Mouse (Mus musculus): ENCODE data around the gene Hist1h4h. TPM values are rescaled to one million over a fixed set of nuclear protein-coding genes. Genes with fewer than 3 reads are reported as not detected.

Hist1h4h gene
- polyA plus RNA-seq, 1 experiment from 2014 or later, result 1.5 TPM

DNA sequence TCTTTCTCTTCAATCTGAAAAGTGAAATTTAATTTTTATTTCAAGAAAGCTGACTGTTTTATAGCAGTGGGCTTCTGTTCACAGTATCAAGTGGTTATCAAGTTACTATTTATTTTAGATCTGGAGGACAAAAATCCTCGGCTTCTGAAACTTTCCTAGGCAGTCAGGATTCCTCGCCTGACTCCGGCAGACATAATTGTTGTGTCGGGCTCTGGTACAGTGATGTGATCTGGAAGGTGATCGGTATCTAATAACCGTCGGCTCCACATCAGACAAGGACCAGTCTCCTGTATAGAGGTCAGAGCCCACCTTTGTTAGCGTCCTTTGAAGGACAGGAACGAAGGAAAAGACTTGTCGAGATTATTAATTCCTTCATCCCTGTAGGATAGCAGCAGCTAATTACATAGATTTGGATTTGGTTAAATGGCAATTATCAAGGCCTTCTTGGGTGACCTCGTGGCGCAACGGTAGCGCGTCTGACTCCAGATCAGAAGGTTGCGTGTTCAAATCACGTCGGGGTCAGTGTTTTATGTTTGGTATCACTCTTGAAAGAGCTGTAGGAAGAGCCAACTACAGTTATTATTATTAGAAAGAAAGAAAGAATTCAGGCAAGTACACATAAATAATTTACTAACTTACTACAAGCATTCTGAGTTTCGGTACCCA lies 33.1 kb upstream of the Hist1h4h start:
- Histone ChIP-seq H3K4me2 (ENCODE audit: low read length) (peak overlapping the region; percentile 43), H3K4me3 (ENCODE audit: low read depth, low read length) (peak overlapping the region; percentile 31), H3K9ac (ENCODE audit: low read depth, low read length) (no peak overlapping the region), H3K27ac (ENCODE audit: low read length) (no peak overlapping the region), H3K9me3 (replicated peaks; ENCODE audit: control insufficient read depth, low read length, poor library complexity, severe bottlenecking) (no peaks in the 10 kb centered on the region), H3K36me3 (ENCODE audit: control insufficient read depth, insufficient read depth, low read length) (no peaks in the 10 kb centered on the region), H3K27me3 (ENCODE audit: control insufficient read depth, insufficient read depth, low read depth, low read length) (peaks cover 8% of the 10 kb centered on the region; the same call in 1 of the 2 replicates), H3K4me1 (ENCODE audit: control insufficient read depth, insufficient read depth, low read length) (0 out of 2 replicates have a peak, but pooled peaks cover 6% of the 10 kb centered on the region)
- no peak for ATAC-seq
- whole genome bisulfite sequencing, result 4% methylated on average over 19 of the region's 19 CpGs

GRCm38 (mm10) chr13:23498653-23499052 lies 32.2 kb upstream of the Hist1h4h start:
- ATAC-seq, result no peak
- Histone ChIP-seq H3K4me2 (ENCODE audit: low read length) (peak overlapping the region; percentile 43), H3K27me3 (ENCODE audit: control insufficient read depth, insufficient read depth, low read depth, low read length) (peaks cover 8% of the 10 kb centered on the region; the same call in 1 of the 2 replicates), H3K4me3 (ENCODE audit: low read depth, low read length) (peak overlapping the region; percentile 31), H3K9me3 (replicated peaks; ENCODE audit: control insufficient read depth, low read length, poor library complexity, severe bottlenecking) (no peaks in the 10 kb centered on the region), H3K4me1 (ENCODE audit: control insufficient read depth, insufficient read depth, low read length) (0 out of 2 replicates have a peak, but pooled peaks cover 6% of the 10 kb centered on the region), H3K27ac (ENCODE audit: low read length) (no peak overlapping the region), H3K9ac (ENCODE audit: low read depth, low read length) (no peak overlapping the region), H3K36me3 (ENCODE audit: control insufficient read depth, insufficient read depth, low read length) (no peaks in the 10 kb centered on the region)
- WGBS, result 8% methylated on average over 10 of the region's 10 CpGs

DNA sequence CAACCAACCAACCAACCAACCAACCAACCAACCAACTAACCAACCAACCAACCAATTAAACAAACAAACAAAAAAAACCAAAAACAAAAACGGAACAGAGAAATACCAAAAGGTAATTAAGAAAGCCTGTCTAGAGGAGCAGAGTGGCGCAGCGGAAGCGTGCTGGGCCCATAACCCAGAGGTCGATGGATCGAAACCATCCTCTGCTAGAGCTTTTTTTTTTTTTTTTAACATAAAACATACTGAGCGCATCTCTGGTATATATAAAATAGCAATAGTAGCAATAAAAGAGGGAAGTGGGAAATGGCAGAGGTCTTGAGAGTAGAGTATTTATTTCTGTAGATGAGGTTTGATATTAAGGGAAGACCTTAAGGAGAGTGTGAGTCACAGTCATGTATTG lies 30.9 kb upstream of the Hist1h4h start:
- H3K4me1 ChIP-seq (ENCODE audit: control insufficient read depth, insufficient read depth, low read length), result 0 out of 2 replicates have a peak, but pooled peaks cover 6% of the 10 kb centered on the region
- no peaks in the 10 kb centered on the region for H3K9me3 ChIP-seq (replicated peaks; ENCODE audit: control insufficient read depth, low read length, poor library complexity, severe bottlenecking)
- H3K36me3 ChIP-seq (ENCODE audit: control insufficient read depth, insufficient read depth, low read length), result no peaks in the 10 kb centered on the region
- no peak overlapping the region for H3K4me3 ChIP-seq (ENCODE audit: low read depth, low read length)
- H3K9ac ChIP-seq (ENCODE audit: low read depth, low read length), result no peak overlapping the region
- H3K27me3 ChIP-seq (ENCODE audit: control insufficient read depth, insufficient read depth, low read depth, low read length), result peaks cover 8% of the 10 kb centered on the region; the same call in 1 of the 2 replicates
- no peak for ATAC-seq
- H3K27ac ChIP-seq (ENCODE audit: low read length), result no peak overlapping the region
- H3K4me2 ChIP-seq (ENCODE audit: low read length), result no peak overlapping the region
- whole genome bisulfite sequencing, result 9% methylated on average over 7 of the region's 7 CpGs

GRCm38 (mm10) chr13:23500424-23501200 lies 30.2 kb upstream of the Hist1h4h start:
- WGBS, result 1% methylated on average over 17 of the region's 17 CpGs
- H3K4me2 ChIP-seq (ENCODE audit: low read length), result no peak overlapping the region
- peaks cover 7% of the 10 kb centered on the region; the same call in 1 of the 2 replicates for H3K4me1 ChIP-seq (ENCODE audit: control insufficient read depth, insufficient read depth, low read length)
- peak; percentile 62; the same call in 1 of the 2 replicates for ATAC-seq
- H3K9me3 ChIP-seq (replicated peaks; ENCODE audit: control insufficient read depth, low read length, poor library complexity, severe bottlenecking), result no peaks in the 10 kb centered on the region
- no peak overlapping the region for H3K9ac ChIP-seq (ENCODE audit: low read depth, low read length)
- H3K36me3 ChIP-seq (ENCODE audit: control insufficient read depth, insufficient read depth, low read length), result no peaks in the 10 kb centered on the region
- no peak overlapping the region for H3K27ac ChIP-seq (ENCODE audit: low read length)
- H3K27me3 ChIP-seq (ENCODE audit: control insufficient read depth, insufficient read depth, low read depth, low read length), result peaks cover 8% of the 10 kb centered on the region; the same call in 1 of the 2 replicates
- no peak overlapping the region for H3K4me3 ChIP-seq (ENCODE audit: low read depth, low read length)

- Histone ChIP-seq H3K4me3 (ENCODE audit: low read depth, low read length) (no peak overlapping the region), H3K36me3 (ENCODE audit: control insufficient read depth, insufficient read depth, low read length) (no peaks in the 10 kb centered on the region), H3K27ac (ENCODE audit: low read length) (no peak overlapping the region), H3K4me2 (ENCODE audit: low read length) (no peak overlapping the region), H3K9me3 (replicated peaks; ENCODE audit: control insufficient read depth, low read length, poor library complexity, severe bottlenecking) (no peaks in the 10 kb centered on the region), H3K9ac (ENCODE audit: low read depth, low read length) (no peak overlapping the region), H3K4me1 (ENCODE audit: control insufficient read depth, insufficient read depth, low read length) (peaks cover 8% of the 10 kb centered on the region; the same call in 1 of the 2 replicates), H3K27me3 (ENCODE audit: control insufficient read depth, insufficient read depth, low read depth, low read length) (peaks cover 8% of the 10 kb centered on the region; the same call in 1 of the 2 replicates)
- 24% methylated on average over 5 of the region's 5 CpGs for WGBS
- ATAC-seq, result no peak
These were observed 29.3 kb upstream of the Hist1h4h start for GRCm38 (mm10) chr13:23501511-23501910.

DNA sequence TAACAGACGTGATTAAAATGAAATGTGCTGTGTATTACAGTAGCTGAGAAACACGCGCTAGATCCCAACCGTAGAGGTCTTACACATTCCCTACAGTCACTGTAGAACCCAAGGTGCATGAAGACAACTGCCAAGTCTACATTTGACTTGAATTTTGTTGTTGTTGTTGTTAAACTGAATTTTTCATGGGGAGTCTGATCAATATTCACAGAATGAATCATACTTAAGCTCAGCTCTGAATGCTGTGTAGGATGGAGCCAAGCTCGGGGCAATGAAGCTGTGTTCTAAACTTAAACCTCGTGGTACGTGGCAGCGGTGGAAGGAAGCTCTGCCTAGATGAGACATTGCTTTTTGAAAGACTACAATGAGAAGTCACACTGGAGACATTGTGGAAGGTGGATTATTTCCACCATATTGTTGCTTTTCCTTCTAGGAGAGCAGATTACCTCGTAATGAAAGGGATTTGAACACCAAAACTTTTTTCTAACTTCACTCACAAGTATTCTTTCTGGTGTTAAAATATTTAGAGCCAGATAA lies 28.8 kb upstream of the Hist1h4h start:
- Histone ChIP-seq H3K4me1 (ENCODE audit: control insufficient read depth, insufficient read depth, low read length) (peaks cover 8% of the 10 kb centered on the region; the same call in 1 of the 2 replicates), H3K9me3 (replicated peaks; ENCODE audit: control insufficient read depth, low read length, poor library complexity, severe bottlenecking) (no peaks in the 10 kb centered on the region), H3K4me2 (ENCODE audit: low read length) (no peak overlapping the region), H3K27me3 (ENCODE audit: control insufficient read depth, insufficient read depth, low read depth, low read length) (peaks cover 8% of the 10 kb centered on the region; the same call in 1 of the 2 replicates), H3K27ac (ENCODE audit: low read length) (no peak overlapping the region), H3K36me3 (ENCODE audit: control insufficient read depth, insufficient read depth, low read length) (no peaks in the 10 kb centered on the region), H3K4me3 (ENCODE audit: low read depth, low read length) (no peak overlapping the region), H3K9ac (ENCODE audit: low read depth, low read length) (no peak overlapping the region)
- ATAC-seq, result no peak
- 33% methylated on average over 9 of the region's 9 CpGs for WGBS

GRCm38 (mm10) chr13:23502916-23503315 lies 27.9 kb upstream of the Hist1h4h start:
- Histone ChIP-seq H3K9me3 (replicated peaks; ENCODE audit: control insufficient read depth, low read length, poor library complexity, severe bottlenecking) (no peaks in the 10 kb centered on the region), H3K27ac (ENCODE audit: low read length) (no peak overlapping the region), H3K4me3 (ENCODE audit: low read depth, low read length) (no peak overlapping the region), H3K4me1 (ENCODE audit: control insufficient read depth, insufficient read depth, low read length) (peaks cover 8% of the 10 kb centered on the region; the same call in 1 of the 2 replicates), H3K4me2 (ENCODE audit: low read length) (no peak overlapping the region), H3K27me3 (ENCODE audit: control insufficient read depth, insufficient read depth, low read depth, low read length) (peaks cover 6% of the 10 kb centered on the region; the same call in 1 of the 2 replicates), H3K9ac (ENCODE audit: low read depth, low read length) (no peak overlapping the region), H3K36me3 (ENCODE audit: control insufficient read depth, insufficient read depth, low read length) (no peaks in the 10 kb centered on the region)
- 37% methylated on average over 4 of the region's 4 CpGs for WGBS
- ATAC-seq, result no peak

DNA sequence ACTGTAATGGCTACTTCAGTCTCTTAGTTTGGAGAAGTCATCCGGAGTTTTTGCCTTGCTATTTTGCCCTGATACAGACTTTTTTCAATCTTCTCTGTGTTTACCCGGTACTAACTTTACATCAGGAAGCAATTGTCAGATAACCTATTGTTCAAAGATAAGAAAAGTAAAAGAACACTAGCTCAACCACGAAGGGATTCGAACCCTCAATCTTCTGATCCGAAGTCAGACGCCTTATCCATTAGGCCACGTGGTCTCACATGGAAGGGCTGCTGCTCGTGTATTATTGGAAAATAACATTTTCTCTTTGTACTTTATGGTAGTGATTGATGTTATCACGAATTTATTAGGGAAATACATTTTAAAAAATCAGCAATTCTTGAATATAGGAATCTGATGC lies 27.1 kb upstream of the Hist1h4h start:
- Histone ChIP-seq H3K4me3 (ENCODE audit: low read depth, low read length) (no peak overlapping the region), H3K36me3 (ENCODE audit: control insufficient read depth, insufficient read depth, low read length) (no peaks in the 10 kb centered on the region), H3K27ac (ENCODE audit: low read length) (no peak overlapping the region), H3K4me2 (ENCODE audit: low read length) (peak overlapping the region; percentile 33), H3K9me3 (replicated peaks; ENCODE audit: control insufficient read depth, low read length, poor library complexity, severe bottlenecking) (no peaks in the 10 kb centered on the region), H3K27me3 (ENCODE audit: control insufficient read depth, insufficient read depth, low read depth, low read length) (peaks cover 4% of the 10 kb centered on the region; the same call in 1 of the 2 replicates), H3K9ac (ENCODE audit: low read depth, low read length) (no peak overlapping the region), H3K4me1 (ENCODE audit: control insufficient read depth, insufficient read depth, low read length) (peaks cover 5% of the 10 kb centered on the region; the same call in 1 of the 2 replicates)
- WGBS, result 4% methylated on average over 9 of the region's 9 CpGs
- ATAC-seq, result no peak
